Mouse (Mus musculus) lung, adult 2 months (tissue): ENCODE results near the gene Gm6899. TPM values are rescaled to one million over a fixed set of nuclear protein-coding genes. Genes with fewer than 3 reads are reported as not detected.

Experiments
- DNase-seq: peaks from one replicate; pipeline ENCODE4 v3.0.0; 2022
- H3K4me1 ChIP-seq: fragments of 200-500 bp; 2 replicates; pipeline ENCODE4 v1.6.1; 2011; ENCODE audit warnings: low read length; ENCODE audit not compliant: control insufficient read depth, insufficient read depth
- H3K4me3 ChIP-seq: fragments of 200-500 bp; replicated peaks from 2 replicates; pipeline ENCODE3; 2011; ENCODE audit warnings: low read depth, mild to moderate bottlenecking, control low read depth, low read length; ENCODE audit errors: extremely low read depth
- CTCF ChIP-seq: fragments of 200-500 bp; IDR thresholded peaks from 2 replicates; pipeline ENCODE4 v1.5.1; 2011; ENCODE audit warnings: mild to moderate bottlenecking, low read length, control low read depth; ENCODE audit not compliant: insufficient read depth
- POLR2A ChIP-seq: fragments of 200-500 bp; IDR thresholded peaks from 2 replicates; pipeline ENCODE4 v1.6.1; 2011; ENCODE audit warnings: low read depth, mild to moderate bottlenecking, control low read depth, low read length, borderline replicate concordance; ENCODE audit errors: extremely low read depth
- WGBS: fragments of 180-500 bp; shearing (Covaris S2); methylation state at CpG from one replicate; pipeline ENCODE4 v1.1.7; 2018; 5-methylcytosine and 5-hydroxymethylcytosine counted together
- polyA plus RNA-seq: library from polyadenylated mRNA; depleted of rRNA; stranded (reverse); fragments of >200 nt; gene quantifications from 2 replicates; pipeline ENCODE4 v1.2.3, GENCODE M21; 2012; rRNA removed

Gm6899 gene
- polyA plus RNA-seq, 1 experiment, result not detected

GRCm38 (mm10) chr11:26636239-26636638, 43.2 kb downstream of the Gm6899 start:
- TF ChIP-seq CTCF (no peak), POLR2A (no peak)
- 51% methylated on average over 1 of the region's 1 CpGs for WGBS
- Histone ChIP-seq H3K4me3 (no peak overlapping the region), H3K4me1 (no peaks in the 10 kb centered on the region)
- no peak for DNase-seq

GRCm38 (mm10) chr11:26640314-26640785, 47.3 kb downstream of the Gm6899 start:
- no peak for DNase-seq
- Histone ChIP-seq H3K4me3 (no peak overlapping the region), H3K4me1 (no peaks in the 10 kb centered on the region)
- no peak for TF ChIP-seq POLR2A
- no peak for TF ChIP-seq CTCF
- 55% methylated on average over 8 of the region's 8 CpGs for WGBS

- no peaks in the 10 kb centered on the region for H3K4me1 ChIP-seq
- 78% methylated on average over 1 of the region's 1 CpGs for WGBS
- no peak for DNase-seq
- no peak overlapping the region for H3K4me3 ChIP-seq
- TF ChIP-seq POLR2A (no peak), CTCF (no peak)
Measured at GRCm38 (mm10) chr11:26642141-26642540, 49.1 kb downstream of the Gm6899 start.

Other genes starting within 250 kb of the Gm6899 start
- gene Fancl, start 207.1 kb upstream of the Gm6899 start, polyA plus RNA-seq, result 1.3 and 2.7 TPM in 2 replicates
- 0.83 and 2.5 TPM in 2 replicates for gene Vrk2, start 758 bp downstream of the Gm6899 start, polyA plus RNA-seq